Mouse (Mus musculus): ENCODE results near the gene Cd68. TPM values are rescaled to one million over a fixed set of nuclear protein-coding genes. Genes with fewer than 3 reads are reported as not detected.

Cd68 gene
- polyA plus RNA-seq, 1 experiment from 2014 or later, result 12.5 TPM

- ATAC-seq (ENCODE audit: insufficient number of reproducible peaks, insufficient read depth, low FRiP score, low read depth), result no peak
- no peak overlapping the region for H3K4me2 ChIP-seq (replicated peaks; ENCODE audit: low read depth, low read length)
- H3K27me3 ChIP-seq (ENCODE audit: control insufficient read depth, insufficient read depth, low read length), result no peaks in the 10 kb centered on the region
- no peaks in the 10 kb centered on the region; the same call in 1 of the 2 replicates for H3K4me1 ChIP-seq (ENCODE audit: control insufficient read depth, insufficient read depth, low read length)
- no peaks in the 10 kb centered on the region for H3K9me3 ChIP-seq (ENCODE audit: control insufficient read depth, low read depth, low read length)
- no peaks in the 10 kb centered on the region for H3K36me3 ChIP-seq (ENCODE audit: control insufficient read depth, insufficient read depth, low read length)
- no peak overlapping the region for H3K4me3 ChIP-seq (ENCODE audit: low read depth, low read length)
- WGBS, result 29% methylated on average over 1 of the region's 1 CpGs
- no peak overlapping the region for H3K9ac ChIP-seq (replicated peaks; ENCODE audit: low read depth, low read length)
- no peak overlapping the region for H3K27ac ChIP-seq (ENCODE audit: low read length)
Measured at GRCm38 (mm10) chr11:69699595-69699994, 33.6 kb upstream of the Cd68 start.

DNA sequence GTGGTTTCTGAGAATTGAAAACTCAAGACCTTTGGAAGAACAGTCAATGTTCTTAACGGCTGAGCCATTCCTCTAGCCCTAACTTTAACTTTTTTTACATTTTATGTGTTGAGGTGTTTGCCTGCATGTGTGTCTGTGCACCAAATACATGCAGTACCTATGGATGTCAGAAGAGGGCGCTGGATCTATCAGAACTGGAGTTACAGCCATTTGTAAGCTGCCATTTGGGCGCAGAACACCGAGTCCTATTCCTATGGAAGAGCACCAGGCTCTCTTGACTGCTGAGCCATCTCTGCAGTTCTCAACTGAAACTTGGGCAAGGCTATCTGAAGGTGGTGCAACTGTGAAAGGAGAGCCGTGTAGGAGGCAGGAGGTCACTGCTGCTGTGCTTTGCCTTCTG, 32.6 kb upstream of the Cd68 start:
- no peaks in the 10 kb centered on the region for H3K36me3 ChIP-seq (ENCODE audit: control insufficient read depth, insufficient read depth, low read length)

GRCm38 (mm10) chr11:69697396-69697795, 31.4 kb upstream of the Cd68 start:
- H3K4me3 ChIP-seq (ENCODE audit: low read depth, low read length), result no peak overlapping the region
- 97% methylated on average over 3 of the region's 3 CpGs for WGBS
- ATAC-seq (ENCODE audit: insufficient number of reproducible peaks, insufficient read depth, low FRiP score, low read depth), result no peak

More for the DNA sequence above, 32.6 kb upstream of the Cd68 start:
- Histone ChIP-seq H3K4me3 (ENCODE audit: low read depth, low read length) (no peak overlapping the region), H3K27me3 (ENCODE audit: control insufficient read depth, insufficient read depth, low read length) (no peaks in the 10 kb centered on the region), H3K27ac (ENCODE audit: low read length) (no peak overlapping the region), H3K9me3 (ENCODE audit: control insufficient read depth, low read depth, low read length) (no peaks in the 10 kb centered on the region), H3K4me1 (ENCODE audit: control insufficient read depth, insufficient read depth, low read length) (no peaks in the 10 kb centered on the region; the same call in 1 of the 2 replicates), H3K4me2 (replicated peaks; ENCODE audit: low read depth, low read length) (no peak overlapping the region), H3K9ac (replicated peaks; ENCODE audit: low read depth, low read length) (no peak overlapping the region)
- ATAC-seq (ENCODE audit: insufficient number of reproducible peaks, insufficient read depth, low FRiP score, low read depth), result no peak
- 75% methylated on average over 5 of the region's 5 CpGs for WGBS

GRCm38 (mm10) chr11:69695361-69696181, 29.6 kb upstream of the Cd68 start, which contains the start of the genes Tnfsf12 and Tnfsfm13:
Gene Tnfsf12, minus strand, starts transcription at chr11:69695849.
Gene Tnfsfm13, minus strand, starts transcription at chr11:69696098.
- Histone ChIP-seq H3K4me1 (ENCODE audit: control insufficient read depth, insufficient read depth, low read length) (no peaks in the 10 kb centered on the region; the same call in 1 of the 2 replicates), H3K4me3 (ENCODE audit: low read depth, low read length) (peak within 1 kb of the TSS; percentile 50), H3K4me2 (replicated peaks; ENCODE audit: low read depth, low read length) (peak within 1 kb of the TSS; percentile 72), H3K9me3 (ENCODE audit: control insufficient read depth, low read depth, low read length) (no peaks in the 10 kb centered on the region), H3K27me3 (ENCODE audit: control insufficient read depth, insufficient read depth, low read length) (no peaks in the 10 kb centered on the region), H3K9ac (replicated peaks; ENCODE audit: low read depth, low read length) (peak within 1 kb of the TSS; percentile 54), H3K27ac (ENCODE audit: low read length) (peak within 1 kb of the TSS; percentile 44; the same call in 1 of the 2 replicates), H3K36me3 (ENCODE audit: control insufficient read depth, insufficient read depth, low read length) (no peaks in the 10 kb centered on the region)
- 2% methylated on average over 26 of the region's 41 CpGs for WGBS
- peak; percentile 69 for ATAC-seq (ENCODE audit: insufficient number of reproducible peaks, insufficient read depth, low FRiP score, low read depth)

More at GRCm38 (mm10) chr11:69697396-69697795, 31.4 kb upstream of the Cd68 start:
- Histone ChIP-seq H3K27me3 (ENCODE audit: control insufficient read depth, insufficient read depth, low read length) (no peaks in the 10 kb centered on the region), H3K27ac (ENCODE audit: low read length) (no peak overlapping the region), H3K9me3 (ENCODE audit: control insufficient read depth, low read depth, low read length) (no peaks in the 10 kb centered on the region), H3K4me2 (replicated peaks; ENCODE audit: low read depth, low read length) (no peak overlapping the region), H3K36me3 (ENCODE audit: control insufficient read depth, insufficient read depth, low read length) (no peaks in the 10 kb centered on the region), H3K4me1 (ENCODE audit: control insufficient read depth, insufficient read depth, low read length) (no peaks in the 10 kb centered on the region; the same call in 1 of the 2 replicates), H3K9ac (replicated peaks; ENCODE audit: low read depth, low read length) (no peak overlapping the region)

GRCm38 (mm10) chr11:69695046-69695360, 29.1 kb upstream of the Cd68 start:
- no peaks in the 10 kb centered on the region for H3K36me3 ChIP-seq (ENCODE audit: control insufficient read depth, insufficient read depth, low read length)
- no peaks in the 10 kb centered on the region for H3K27me3 ChIP-seq (ENCODE audit: control insufficient read depth, insufficient read depth, low read length)
- peak overlapping the region; percentile 54 for H3K9ac ChIP-seq (replicated peaks; ENCODE audit: low read depth, low read length)
- H3K27ac ChIP-seq (ENCODE audit: low read length), result no peak overlapping the region
- WGBS, result 21% methylated on average over 6 of the region's 6 CpGs
- peak overlapping the region; percentile 72 for H3K4me2 ChIP-seq (replicated peaks; ENCODE audit: low read depth, low read length)
- H3K4me3 ChIP-seq (ENCODE audit: low read depth, low read length), result peak overlapping the region; percentile 50
- no peaks in the 10 kb centered on the region; the same call in 1 of the 2 replicates for H3K4me1 ChIP-seq (ENCODE audit: control insufficient read depth, insufficient read depth, low read length)
- no peaks in the 10 kb centered on the region for H3K9me3 ChIP-seq (ENCODE audit: control insufficient read depth, low read depth, low read length)
- peak; percentile 50; the same call in 1 of the 2 replicates for ATAC-seq (ENCODE audit: insufficient number of reproducible peaks, insufficient read depth, low FRiP score, low read depth)

- H3K4me2 ChIP-seq (replicated peaks; ENCODE audit: low read depth, low read length), result no peak overlapping the region
- no peaks in the 10 kb centered on the region for H3K9me3 ChIP-seq (ENCODE audit: control insufficient read depth, low read depth, low read length)
- no peak for ATAC-seq (ENCODE audit: insufficient number of reproducible peaks, insufficient read depth, low FRiP score, low read depth)
- no peak overlapping the region for H3K4me3 ChIP-seq (ENCODE audit: low read depth, low read length)
- no peaks in the 10 kb centered on the region for H3K36me3 ChIP-seq (ENCODE audit: control insufficient read depth, insufficient read depth, low read length)
- no peak overlapping the region for H3K27ac ChIP-seq (ENCODE audit: low read length)
- WGBS, result 49% methylated on average over 11 of the region's 11 CpGs
- H3K27me3 ChIP-seq (ENCODE audit: control insufficient read depth, insufficient read depth, low read length), result no peaks in the 10 kb centered on the region
- H3K4me1 ChIP-seq (ENCODE audit: control insufficient read depth, insufficient read depth, low read length), result no peaks in the 10 kb centered on the region; the same call in 1 of the 2 replicates
- no peak overlapping the region for H3K9ac ChIP-seq (replicated peaks; ENCODE audit: low read depth, low read length)
Measured at GRCm38 (mm10) chr11:69693421-69693965, 27.5 kb upstream of the Cd68 start.

DNA sequence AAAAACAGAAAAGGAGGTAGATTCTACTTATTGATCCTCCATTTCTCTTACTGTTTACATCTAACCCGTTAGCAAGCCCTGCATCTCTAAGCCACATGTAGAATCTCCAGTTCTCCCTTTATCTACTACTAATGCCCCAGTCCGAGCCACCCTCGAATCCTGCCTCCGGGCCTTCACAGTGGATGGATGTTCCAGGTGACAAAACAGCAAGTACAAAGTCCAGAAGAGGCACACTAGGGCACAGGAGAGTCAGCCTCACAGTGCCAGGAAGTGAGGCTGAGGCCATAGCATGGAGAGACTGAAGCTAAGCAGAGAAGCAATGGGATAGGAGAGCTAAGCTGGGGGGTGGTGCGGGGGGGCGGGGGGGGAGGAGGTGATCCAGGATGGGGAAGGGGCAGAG, 26.9 kb upstream of the Cd68 start:
- WGBS, result 78% methylated on average over 6 of the region's 6 CpGs
- Histone ChIP-seq H3K27me3 (ENCODE audit: control insufficient read depth, insufficient read depth, low read length) (no peaks in the 10 kb centered on the region), H3K4me1 (ENCODE audit: control insufficient read depth, insufficient read depth, low read length) (no peaks in the 10 kb centered on the region; the same call in 1 of the 2 replicates), H3K27ac (ENCODE audit: low read length) (no peak overlapping the region), H3K4me3 (ENCODE audit: low read depth, low read length) (no peak overlapping the region), H3K36me3 (ENCODE audit: control insufficient read depth, insufficient read depth, low read length) (no peaks in the 10 kb centered on the region), H3K9ac (replicated peaks; ENCODE audit: low read depth, low read length) (no peak overlapping the region), H3K4me2 (replicated peaks; ENCODE audit: low read depth, low read length) (no peak overlapping the region), H3K9me3 (ENCODE audit: control insufficient read depth, low read depth, low read length) (no peaks in the 10 kb centered on the region)
- no peak for ATAC-seq (ENCODE audit: insufficient number of reproducible peaks, insufficient read depth, low FRiP score, low read depth)

GRCm38 (mm10) chr11:69692196-69692811, 26.4 kb upstream of the Cd68 start:
- Histone ChIP-seq H3K4me1 (ENCODE audit: control insufficient read depth, insufficient read depth, low read length) (no peaks in the 10 kb centered on the region; the same call in 1 of the 2 replicates), H3K9me3 (ENCODE audit: control insufficient read depth, low read depth, low read length) (no peaks in the 10 kb centered on the region), H3K27ac (ENCODE audit: low read length) (no peak overlapping the region), H3K4me3 (ENCODE audit: low read depth, low read length) (no peak overlapping the region), H3K36me3 (ENCODE audit: control insufficient read depth, insufficient read depth, low read length) (no peaks in the 10 kb centered on the region), H3K4me2 (replicated peaks; ENCODE audit: low read depth, low read length) (no peak overlapping the region), H3K27me3 (ENCODE audit: control insufficient read depth, insufficient read depth, low read length) (no peaks in the 10 kb centered on the region), H3K9ac (replicated peaks; ENCODE audit: low read depth, low read length) (no peak overlapping the region)
- 72% methylated on average over 9 of the region's 9 CpGs for WGBS
- ATAC-seq (ENCODE audit: insufficient number of reproducible peaks, insufficient read depth, low FRiP score, low read depth), result no peak

All from stomach, embryonic 14.5 days (tissue).